Mouse (Mus musculus) forebrain, embryonic 11.5 days (tissue): Measurements from ENCODE around the gene Col8a2. TPM values are rescaled to one million over a fixed set of nuclear protein-coding genes. Genes with fewer than 3 reads are reported as not detected.

Experiments used
- ATAC-seq: fragments of 200-750 bp; cut with Nextera tagmentation; replicated peaks from 2 replicates; pipeline ENCODE4 v1.8.0; 2017; ENCODE audit warnings: moderate TSS enrichment; ENCODE audit not compliant: low FRiP score
- DNase-seq: peaks from one replicate; pipeline ENCODE4 v3.0.0-alpha.2; 2017; ENCODE audit warnings: low spot score
- H3K27ac ChIP-seq: fragments of 300-500 bp; sonication (generic); 2 replicates; pipeline ENCODE4 v1.5.1; 2014; ENCODE audit warnings: low read depth, low read length
- H3K27me3 ChIP-seq: fragments of 300-500 bp; sonication (generic); 2 replicates; pipeline ENCODE4 v1.6.1; 2014; ENCODE audit warnings: mild to moderate bottlenecking, low read length, mixed read lengths; ENCODE audit not compliant: control insufficient read depth, insufficient read depth
- H3K36me3 ChIP-seq: fragments of 300-500 bp; sonication (generic); 2 replicates; pipeline ENCODE4 v1.6.1; 2014; ENCODE audit warnings: mild to moderate bottlenecking, low read length, moderate library complexity, mixed read lengths; ENCODE audit not compliant: control insufficient read depth, insufficient read depth
- H3K4me1 ChIP-seq: fragments of 300-500 bp; sonication (generic); replicated peaks from 2 replicates; pipeline ENCODE4 v1.6.1; 2014; ENCODE audit warnings: low read length, mixed read lengths; ENCODE audit not compliant: control insufficient read depth, insufficient read depth
- H3K4me2 ChIP-seq: fragments of 300-500 bp; sonication (generic); 2 replicates; pipeline ENCODE4 v1.6.1; 2014; ENCODE audit warnings: low read depth, mild to moderate bottlenecking, low read length, moderate library complexity, mixed read lengths; ENCODE audit not compliant: severe bottlenecking
- H3K4me3 ChIP-seq: fragments of 300-500 bp; sonication (generic); 2 replicates; pipeline ENCODE4 v1.5.1; 2014; ENCODE audit warnings: low read depth, low read length
- H3K9ac ChIP-seq: fragments of 300-500 bp; sonication (generic); 2 replicates; pipeline ENCODE4 v1.6.1; 2014; ENCODE audit warnings: low read length
- H3K9me3 ChIP-seq: fragments of 300-500 bp; sonication (generic); 2 replicates; pipeline ENCODE4 v1.6.1; 2016; ENCODE audit warnings: low read length, mixed read lengths; ENCODE audit not compliant: control insufficient read depth
- WGBS: fragments of 180-500 bp; shearing (Covaris S2); extraction: QIAGEN DNeasy Blood & Tissue Kit; methylation state at CpG from one replicate; pipeline ENCODE4 v1.1.7; 2014; 5-methylcytosine and 5-hydroxymethylcytosine counted together
- polyA plus RNA-seq: library from polyadenylated mRNA; unstranded; fragments of >200 nt; fragmentation: Nextera tagmentation; extraction: Ambion mirVana; gene quantifications from 2 replicates; pipeline ENCODE4 v1.2.1, GENCODE M21; 2014

Gene Col8a2
- polyA plus RNA-seq, 1 experiment from 2014 or later, result 18.0 TPM

DNA sequence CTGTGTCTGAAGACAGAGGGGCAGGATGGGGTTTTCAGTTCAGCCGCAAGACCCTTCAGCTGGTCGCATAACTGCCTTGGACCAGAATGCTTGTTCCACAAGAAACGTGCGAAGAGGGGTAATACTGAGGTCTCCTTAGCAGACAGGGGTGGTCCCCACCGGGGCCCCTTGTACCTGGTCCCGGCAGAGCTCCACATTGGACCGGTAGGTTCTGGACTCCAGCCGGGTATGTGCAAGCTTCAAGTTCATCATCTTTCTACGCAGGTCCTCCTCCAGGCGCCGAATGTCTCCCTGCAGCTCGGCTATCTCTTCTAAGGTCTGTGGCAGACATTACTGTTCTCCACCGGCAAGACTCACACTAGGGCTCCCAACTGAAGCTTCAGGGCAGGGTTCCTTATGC is 36.1 kb downstream of the Col8a2 start:
- Histone ChIP-seq H3K4me2 (no peak overlapping the region), H3K4me3 (no peak overlapping the region), H3K36me3 (no peaks in the 10 kb centered on the region; the same call in 1 of the 2 replicates), H3K4me1 (peaks cover 6% of the 10 kb centered on the region; the same call in 1 of the 2 replicates), H3K9me3 (no peaks in the 10 kb centered on the region), H3K27me3 (peaks cover 14% of the 10 kb centered on the region; the same call in 1 of the 2 replicates), H3K27ac (no peak overlapping the region), H3K9ac (no peak overlapping the region)
- ATAC-seq, result no peak
- no peak for DNase-seq
- 94% methylated on average over 13 of the region's 13 CpGs for WGBS

DNA sequence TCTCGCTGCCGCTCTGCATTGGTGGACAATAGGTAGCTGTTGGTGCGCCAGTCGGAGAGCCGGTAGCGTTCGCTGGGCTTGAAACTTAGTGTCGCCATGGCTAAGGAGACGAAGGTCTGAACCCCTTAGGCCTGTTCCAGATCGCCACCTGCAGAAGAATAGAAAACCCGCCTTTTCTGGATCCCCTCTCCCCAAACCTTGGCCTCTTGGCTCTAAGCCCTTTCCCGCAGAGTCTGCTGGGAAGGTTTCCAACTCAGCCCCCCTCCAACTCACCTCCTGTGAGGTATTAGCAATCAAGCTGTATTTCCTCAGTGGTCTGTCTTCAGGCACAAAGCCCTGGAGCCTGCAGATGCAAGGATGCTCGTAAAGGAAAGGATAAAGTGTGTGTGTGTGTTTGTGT is 38.3 kb downstream of the Col8a2 start:
- Histone ChIP-seq H3K4me3 (no peak overlapping the region), H3K4me2 (no peak overlapping the region), H3K27ac (no peak overlapping the region), H3K27me3 (peaks cover 14% of the 10 kb centered on the region; the same call in 1 of the 2 replicates), H3K9me3 (no peaks in the 10 kb centered on the region), H3K9ac (no peak overlapping the region; the same call in none of the 2 replicates), H3K36me3 (no peaks in the 10 kb centered on the region), H3K4me1 (peaks cover 6% of the 10 kb centered on the region; the same call in 1 of the 2 replicates)
- 15% methylated on average over 13 of the region's 13 CpGs for WGBS
- no peak for ATAC-seq
- DNase-seq, result no peak

DNA sequence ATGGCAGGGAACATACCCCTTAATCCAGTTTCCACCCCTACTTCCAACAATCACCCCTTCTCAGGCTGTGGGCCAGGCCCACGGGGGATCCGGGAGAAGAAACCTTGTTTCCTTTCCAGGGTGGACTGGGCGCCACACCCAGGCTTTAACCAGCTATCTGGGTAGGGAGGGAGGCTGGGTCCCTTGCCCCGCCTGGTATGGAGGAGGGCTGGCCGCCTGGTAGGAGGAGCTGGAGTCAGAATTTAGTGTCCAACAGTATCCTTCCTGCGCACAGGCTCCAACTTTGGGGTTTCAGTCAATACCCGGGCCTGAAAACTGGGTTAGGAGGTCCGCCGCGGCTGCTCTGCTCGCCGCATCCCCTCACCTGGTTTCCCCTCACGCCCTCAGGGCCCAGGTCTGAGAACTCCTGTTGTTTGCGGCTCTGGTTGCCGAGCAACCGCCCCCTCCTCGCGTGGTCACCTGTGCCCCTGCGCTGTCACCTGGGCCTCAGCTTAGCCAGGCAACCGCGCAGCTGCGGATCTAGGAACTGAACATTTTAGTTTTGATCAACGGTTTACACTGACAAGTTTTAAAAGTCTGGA is 38.8 kb downstream of the Col8a2 start, which contains the start of gene Tekt2:
Gene Tekt2, minus strand, starts transcription at position 408 of the 581 bp plus-strand sequence.
- no peak within 1 kb of the TSS for H3K4me3 ChIP-seq
- peaks cover 5% of the 10 kb centered on the region; the same call in 1 of the 2 replicates for H3K4me1 ChIP-seq
- WGBS, result 10% methylated on average over 23 of the region's 23 CpGs
- ATAC-seq (no peak), DNase-seq (no peak)
- 0 out of 2 replicates have a peak within 1 kb of the TSS, but pooled peaks have one; percentile 27 for H3K4me2 ChIP-seq
- peak within 1 kb of the TSS; percentile 32 for H3K9ac ChIP-seq
- H3K9me3 ChIP-seq, result no peaks in the 10 kb centered on the region
- H3K27ac ChIP-seq, result no peak within 1 kb of the TSS
- H3K27me3 ChIP-seq, result peaks cover 14% of the 10 kb centered on the region; the same call in 1 of the 2 replicates
- no peaks in the 10 kb centered on the region for H3K36me3 ChIP-seq

DNA sequence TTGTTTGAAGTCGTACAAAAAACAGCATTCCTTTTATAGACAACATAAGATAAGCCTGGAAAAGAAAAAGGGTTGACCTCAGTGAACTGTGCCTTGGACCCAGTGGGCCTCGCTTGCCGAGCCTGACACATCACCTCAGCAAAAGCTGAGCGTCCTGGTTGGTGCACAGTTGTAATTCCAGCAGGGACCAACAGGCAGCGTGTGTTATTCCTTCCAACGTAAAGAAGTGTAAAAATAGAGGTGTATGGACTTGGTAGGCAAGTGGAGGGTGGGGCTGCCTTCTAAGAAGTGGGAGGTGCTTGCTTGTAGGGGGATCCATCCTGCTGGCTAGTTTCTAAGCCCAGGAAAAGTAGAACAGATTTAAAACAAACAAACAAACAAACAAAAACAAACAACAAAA is 39.4 kb downstream of the Col8a2 start:
- 0 out of 2 replicates have a peak, but pooled peaks cover 4% of the 10 kb centered on the region for H3K4me1 ChIP-seq
- H3K4me2 ChIP-seq, result no peak overlapping the region
- H3K9me3 ChIP-seq, result no peaks in the 10 kb centered on the region
- DNase-seq (no peak), ATAC-seq (no peak)
- WGBS, result 19% methylated on average over 6 of the region's 6 CpGs
- no peaks in the 10 kb centered on the region for H3K36me3 ChIP-seq
- H3K27ac ChIP-seq, result no peak overlapping the region
- H3K4me3 ChIP-seq, result no peak overlapping the region
- peaks cover 14% of the 10 kb centered on the region; the same call in 1 of the 2 replicates for H3K27me3 ChIP-seq
- H3K9ac ChIP-seq, result no peak overlapping the region

DNA sequence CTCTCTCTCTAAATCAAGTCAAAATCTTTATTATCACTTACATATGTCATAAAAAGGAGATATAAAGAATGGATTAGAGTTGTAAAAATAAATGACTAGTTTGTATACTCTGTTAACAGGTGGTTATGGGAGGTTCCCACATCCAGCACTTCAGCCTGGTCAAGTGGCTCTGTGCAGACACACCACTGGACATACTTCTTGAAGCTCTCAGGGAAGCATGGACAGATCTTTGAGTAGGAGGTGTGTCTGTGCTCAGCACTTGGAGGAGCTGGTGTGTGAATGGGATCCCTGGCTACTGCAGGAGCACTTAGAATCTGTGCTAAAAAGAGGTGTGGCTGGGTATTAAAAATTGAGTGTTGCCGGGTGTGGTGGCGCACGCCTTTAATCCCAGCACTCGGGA is 43.7 kb downstream of the Col8a2 start:
- Histone ChIP-seq H3K9me3 (no peaks in the 10 kb centered on the region), H3K9ac (no peak overlapping the region), H3K4me1 (no peaks in the 10 kb centered on the region), H3K27me3 (peaks cover 3% of the 10 kb centered on the region; the same call in 1 of the 2 replicates), H3K27ac (no peak overlapping the region), H3K36me3 (no peaks in the 10 kb centered on the region), H3K4me2 (no peak overlapping the region), H3K4me3 (no peak overlapping the region)
- ATAC-seq (no peak), DNase-seq (no peak)
- WGBS, result 98% methylated on average over 4 of the region's 4 CpGs

DNA sequence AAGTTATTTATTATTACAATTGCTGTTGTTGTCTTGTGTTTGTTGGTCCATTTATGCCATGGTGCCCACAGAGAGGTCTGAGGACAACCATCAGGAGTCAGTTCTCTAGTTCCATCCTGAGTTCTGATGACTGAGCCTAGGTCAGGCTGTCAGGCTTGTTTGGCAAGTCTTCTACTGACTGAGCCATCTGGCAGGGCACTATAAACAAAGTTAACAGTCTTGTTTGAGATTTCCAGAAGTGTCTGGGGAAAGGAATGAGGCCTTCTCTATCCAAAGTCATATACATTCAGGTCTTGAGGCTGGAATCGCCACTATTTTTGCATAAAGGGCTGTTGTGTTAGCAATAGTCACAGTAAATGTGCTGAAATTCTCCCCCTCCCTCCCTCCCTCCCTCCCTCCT is 45.2 kb downstream of the Col8a2 start:
- WGBS, result 81% methylated on average over 1 of the region's 1 CpGs
- no peaks in the 10 kb centered on the region for H3K27me3 ChIP-seq
- no peak for ATAC-seq

DNA sequence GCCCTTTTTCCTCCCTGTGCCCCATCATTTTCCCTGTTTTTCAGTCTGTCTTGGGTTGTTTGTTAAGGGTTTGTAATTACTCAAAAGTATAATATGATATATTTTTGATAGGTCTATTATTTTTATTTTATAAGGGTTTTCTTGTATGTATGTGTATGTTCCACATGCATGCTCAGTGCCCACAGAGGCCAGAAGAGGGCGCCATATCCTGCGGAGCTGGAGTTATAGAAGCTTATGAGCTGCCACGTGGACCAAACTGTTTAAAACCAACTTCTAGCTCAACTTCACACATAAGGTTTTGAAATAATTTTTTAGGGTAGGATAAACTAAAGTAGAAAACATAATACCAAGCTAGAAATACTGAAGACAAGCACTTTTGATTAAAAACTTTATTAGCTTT is 45.8 kb downstream of the Col8a2 start:
- H3K4me1 ChIP-seq, result no peaks in the 10 kb centered on the region
- H3K27me3 ChIP-seq, result no peaks in the 10 kb centered on the region
- H3K4me3 ChIP-seq, result no peak overlapping the region
- no peak overlapping the region for H3K4me2 ChIP-seq
- 45% methylated on average over 3 of the region's 3 CpGs for WGBS
- H3K9ac ChIP-seq, result no peak overlapping the region
- no peaks in the 10 kb centered on the region for H3K36me3 ChIP-seq
- no peak overlapping the region for H3K27ac ChIP-seq
- ATAC-seq (no peak), DNase-seq (no peak)
- H3K9me3 ChIP-seq, result no peaks in the 10 kb centered on the region

More for the DNA sequence above, 45.2 kb downstream of the Col8a2 start:
- no peak overlapping the region for H3K27ac ChIP-seq
- no peak overlapping the region for H3K4me2 ChIP-seq
- DNase-seq, result no peak
- H3K9ac ChIP-seq, result no peak overlapping the region
- H3K9me3 ChIP-seq, result no peaks in the 10 kb centered on the region
- no peaks in the 10 kb centered on the region for H3K4me1 ChIP-seq
- H3K4me3 ChIP-seq, result no peak overlapping the region
- H3K36me3 ChIP-seq, result no peaks in the 10 kb centered on the region

DNA sequence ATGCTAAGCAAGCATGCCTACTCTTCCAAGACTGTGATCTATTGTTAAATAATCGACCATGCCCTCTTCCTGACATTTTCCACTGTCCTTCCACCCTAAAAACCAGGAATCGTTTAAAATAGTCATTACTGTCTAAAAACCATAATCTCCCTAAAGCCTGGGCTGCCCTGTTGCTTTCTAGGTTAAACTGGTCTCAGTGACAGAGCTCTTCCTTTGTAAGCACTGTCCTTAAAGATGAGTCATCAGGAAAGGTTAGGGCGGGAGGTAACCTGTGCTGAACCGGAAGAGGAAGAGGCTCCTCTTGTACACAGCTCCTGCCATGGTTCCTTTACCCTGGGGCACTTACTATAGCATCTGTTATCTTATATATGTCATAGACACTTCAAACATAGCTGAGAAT is 52.9 kb downstream of the Col8a2 start:
- no peak overlapping the region for H3K27ac ChIP-seq
- H3K4me1 ChIP-seq, result no peaks in the 10 kb centered on the region
- WGBS, result 71% methylated on average over 4 of the region's 4 CpGs
- ATAC-seq, result no peak
- no peak overlapping the region for H3K4me3 ChIP-seq
- H3K36me3 ChIP-seq, result no peaks in the 10 kb centered on the region
- DNase-seq, result no peak
- no peak overlapping the region for H3K9ac ChIP-seq
- H3K9me3 ChIP-seq, result no peaks in the 10 kb centered on the region
- H3K4me2 ChIP-seq, result no peak overlapping the region
- H3K27me3 ChIP-seq, result no peaks in the 10 kb centered on the region

DNA sequence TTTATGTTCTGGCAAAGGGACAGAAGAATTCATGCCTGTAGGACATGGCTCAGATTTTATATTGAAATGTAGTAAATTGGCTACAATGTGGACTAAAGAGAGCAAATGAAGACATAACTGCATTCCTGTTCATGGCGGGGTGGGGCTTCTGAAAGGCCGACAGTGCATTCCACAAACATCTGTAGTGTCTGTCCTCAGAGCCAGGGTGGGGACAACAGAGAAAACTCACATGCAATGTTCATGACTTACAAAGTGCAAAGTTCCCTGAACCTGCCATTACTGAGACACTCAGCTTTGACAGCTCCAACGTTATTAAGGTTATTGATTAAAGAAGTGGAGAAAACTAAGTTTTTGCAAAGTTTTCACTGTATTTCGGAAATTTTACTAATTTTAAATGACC is 56.9 kb downstream of the Col8a2 start:
- H3K4me3 ChIP-seq, result no peak overlapping the region
- no peaks in the 10 kb centered on the region for H3K27me3 ChIP-seq
- H3K4me2 ChIP-seq, result no peak overlapping the region
- no peak overlapping the region for H3K27ac ChIP-seq
- ATAC-seq (no peak), DNase-seq (no peak)
- no peaks in the 10 kb centered on the region for H3K4me1 ChIP-seq
- no peaks in the 10 kb centered on the region for H3K9me3 ChIP-seq
- H3K36me3 ChIP-seq, result no peaks in the 10 kb centered on the region
- H3K9ac ChIP-seq, result no peak overlapping the region
- 86% methylated on average over 4 of the region's 4 CpGs for WGBS
